Mouse (Mus musculus): ENCODE measurements around the gene Cenpb. TPM values are rescaled to one million over a fixed set of nuclear protein-coding genes. Genes with fewer than 3 reads are reported as not detected.

The Cenpb gene
- total and polyA plus RNA-seq, 3 experiments, result 57.1 to 92.6 (median 71.9) TPM

- H3K27me3 ChIP-seq (ENCODE audit: control insufficient read depth, insufficient read depth, low read length), result no peaks in the 10 kb centered on the region
- H3K79me2 ChIP-seq (replicated peaks; ENCODE audit: control insufficient read depth, insufficient read depth, low read length), result no peaks in the 10 kb centered on the region
- TF ChIP-seq POLR2A (IDR thresholded peaks at IDR 0.05; ENCODE audit: insufficient read depth, low read depth, low read length) (no peak), EP300 (IDR thresholded peaks at IDR 0.05; ENCODE audit: insufficient read depth, low read depth, low read length) (no peak), CTCF (IDR thresholded peaks at IDR 0.05) (no peak)
- H3K9ac ChIP-seq (ENCODE audit: low read depth, low read length), result no peak overlapping the region
- H3K4me3 ChIP-seq, result no peak overlapping the region
- intact Hi-C loops (cut with DNase I), result no loop called here
- 45% methylated on average over 3 of the region's 3 CpGs for WGBS
- H3K27ac ChIP-seq, result no peak overlapping the region
- DNase-seq, result no peak
- H3K4me1 ChIP-seq (ENCODE audit: control insufficient read depth, insufficient read depth, low read length), result peaks cover 1% of the 10 kb centered on the region
- H3K36me3 ChIP-seq (ENCODE audit: control insufficient read depth, insufficient read depth, low read length), result no peaks in the 10 kb centered on the region
These were observed 42.1 kb upstream of the Cenpb start for GRCm38 (mm10) chr2:131221853-131222515.

DNA sequence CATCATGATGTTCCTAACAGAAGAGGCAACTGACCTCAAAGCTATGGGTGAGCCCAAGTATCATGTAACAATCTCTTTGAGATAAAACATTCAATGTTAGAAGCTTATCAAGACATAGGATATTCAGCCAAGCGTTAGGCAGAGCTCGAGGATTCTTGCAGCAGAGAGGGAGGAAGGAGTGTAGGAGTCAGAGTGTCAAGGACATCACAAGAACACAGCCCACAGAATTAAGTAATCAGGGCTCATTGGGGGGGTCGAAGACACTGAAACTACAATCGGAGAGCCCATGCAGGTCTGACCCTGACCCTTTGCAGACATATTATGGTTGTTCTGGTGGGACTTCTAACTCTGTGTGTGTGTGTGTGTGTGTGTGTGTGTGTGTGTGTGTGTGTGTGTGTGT is 40.2 kb upstream of the Cenpb start:
- Histone ChIP-seq H3K27ac (no peak overlapping the region), H3K4me1 (ENCODE audit: control insufficient read depth, insufficient read depth, low read length) (peaks cover 9% of the 10 kb centered on the region), H3K4me3 (no peak overlapping the region), H3K9ac (ENCODE audit: low read depth, low read length) (no peak overlapping the region), H3K36me3 (ENCODE audit: control insufficient read depth, insufficient read depth, low read length) (peaks cover 5% of the 10 kb centered on the region), H3K27me3 (ENCODE audit: control insufficient read depth, insufficient read depth, low read length) (no peaks in the 10 kb centered on the region), H3K79me2 (replicated peaks; ENCODE audit: control insufficient read depth, insufficient read depth, low read length) (no peaks in the 10 kb centered on the region)
- no peak for DNase-seq
- TF ChIP-seq CTCF (IDR thresholded peaks at IDR 0.05) (no peak), EP300 (IDR thresholded peaks at IDR 0.05; ENCODE audit: insufficient read depth, low read depth, low read length) (no peak), POLR2A (IDR thresholded peaks at IDR 0.05; ENCODE audit: insufficient read depth, low read depth, low read length) (no peak)
- 58% methylated on average over 4 of the region's 4 CpGs for WGBS
- intact Hi-C loops (cut with DNase I), result no loop called here

- WGBS, result 22% methylated on average over 7 of the region's 7 CpGs
- no peak for TF ChIP-seq CTCF (IDR thresholded peaks at IDR 0.05)
- peak; percentile 51; the same call in 1 of the 2 replicates for TF ChIP-seq POLR2A (IDR thresholded peaks at IDR 0.05; ENCODE audit: insufficient read depth, low read depth, low read length)
- TF ChIP-seq EP300 (IDR thresholded peaks at IDR 0.05; ENCODE audit: insufficient read depth, low read depth, low read length), result peak; percentile 89
- H3K4me3 ChIP-seq, result no peak overlapping the region
- no peak overlapping the region for H3K9ac ChIP-seq (ENCODE audit: low read depth, low read length)
- peaks cover 12% of the 10 kb centered on the region for H3K36me3 ChIP-seq (ENCODE audit: control insufficient read depth, insufficient read depth, low read length)
- H3K79me2 ChIP-seq (replicated peaks; ENCODE audit: control insufficient read depth, insufficient read depth, low read length), result no peaks in the 10 kb centered on the region
- intact Hi-C loops (cut with DNase I), result no loop called here
- H3K27ac ChIP-seq, result peak overlapping the region; percentile 83
- peaks cover 20% of the 10 kb centered on the region for H3K4me1 ChIP-seq (ENCODE audit: control insufficient read depth, insufficient read depth, low read length)
- no peaks in the 10 kb centered on the region for H3K27me3 ChIP-seq (ENCODE audit: control insufficient read depth, insufficient read depth, low read length)
- peak in 1 of 2 experiments; percentile 67 for DNase-seq
These were observed 36.3 kb upstream of the Cenpb start for GRCm38 (mm10) chr2:131215941-131216858.

- TF ChIP-seq POLR2A (IDR thresholded peaks at IDR 0.05; ENCODE audit: insufficient read depth, low read depth, low read length), result 0 out of 2 replicates have a peak, but pooled peaks have one; percentile 38
- no peak for TF ChIP-seq CTCF (IDR thresholded peaks at IDR 0.05)
- intact Hi-C loops (cut with DNase I), result no loop called here
- Histone ChIP-seq H3K27me3 (ENCODE audit: control insufficient read depth, insufficient read depth, low read length) (no peaks in the 10 kb centered on the region), H3K27ac (peak overlapping the region; percentile 71), H3K9ac (ENCODE audit: low read depth, low read length) (no peak overlapping the region; the same call in 1 of the 2 replicates), H3K4me3 (no peak overlapping the region), H3K79me2 (replicated peaks; ENCODE audit: control insufficient read depth, insufficient read depth, low read length) (no peaks in the 10 kb centered on the region), H3K4me1 (ENCODE audit: control insufficient read depth, insufficient read depth, low read length) (peaks cover 28% of the 10 kb centered on the region), H3K36me3 (ENCODE audit: control insufficient read depth, insufficient read depth, low read length) (peaks cover 12% of the 10 kb centered on the region)
- DNase-seq, result peak in 1 of 2 experiments; percentile 46
- WGBS, result 23% methylated on average over 7 of the region's 7 CpGs
These were observed 33.9 kb upstream of the Cenpb start for GRCm38 (mm10) chr2:131213773-131214172.

DNA sequence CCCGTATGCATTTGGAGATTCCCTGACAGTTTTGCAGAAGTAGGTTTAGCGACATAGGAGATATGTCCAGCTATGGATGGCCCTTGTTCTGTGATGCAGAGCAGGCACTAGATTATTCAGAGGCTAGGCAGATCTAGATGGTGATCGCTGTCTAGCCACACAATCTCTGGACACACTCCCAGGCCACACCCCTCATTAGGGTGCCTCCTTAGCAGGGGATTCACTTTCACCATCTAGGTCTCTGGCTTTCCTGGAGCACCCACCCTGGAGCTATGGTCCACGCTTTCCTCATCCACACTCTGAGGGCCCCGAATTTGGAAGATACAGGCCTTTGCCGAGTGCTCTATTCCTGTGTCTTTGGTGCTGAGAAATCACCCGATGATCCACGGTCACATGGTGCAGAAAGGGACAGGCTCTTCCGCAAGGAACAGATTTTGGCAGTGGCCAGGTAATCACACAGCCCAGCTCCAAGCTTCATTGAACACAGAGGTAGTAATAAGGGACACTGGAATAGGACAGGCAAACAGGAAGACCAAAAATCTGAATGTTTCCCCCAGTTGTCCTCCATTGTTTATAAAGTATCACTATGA is 31.3 kb upstream of the Cenpb start:
- TF ChIP-seq CTCF (IDR thresholded peaks at IDR 0.05) (no peak), EP300 (IDR thresholded peaks at IDR 0.05; ENCODE audit: insufficient read depth, low read depth, low read length) (no peak), POLR2A (IDR thresholded peaks at IDR 0.05; ENCODE audit: insufficient read depth, low read depth, low read length) (no peak)
- Histone ChIP-seq H3K27ac (peak overlapping the region; percentile 99), H3K27me3 (ENCODE audit: control insufficient read depth, insufficient read depth, low read length) (no peaks in the 10 kb centered on the region), H3K36me3 (ENCODE audit: control insufficient read depth, insufficient read depth, low read length) (peaks cover 12% of the 10 kb centered on the region), H3K9ac (ENCODE audit: low read depth, low read length) (peak overlapping the region; percentile 71), H3K79me2 (replicated peaks; ENCODE audit: control insufficient read depth, insufficient read depth, low read length) (no peaks in the 10 kb centered on the region), H3K4me3 (peak overlapping the region; percentile 96), H3K4me1 (ENCODE audit: control insufficient read depth, insufficient read depth, low read length) (peaks cover 26% of the 10 kb centered on the region)
- peak; percentile 49 to 58 for DNase-seq
- 23% methylated on average over 9 of the region's 9 CpGs for WGBS
- intact Hi-C loops (cut with DNase I), result no loop called here
